Mouse (Mus musculus): ENCODE results near the gene Ints1.

- no peak for TF ChIP-seq MYOG (IDR thresholded peaks at IDR 0.05; ENCODE audit: control insufficient read depth in 1 of 3, insufficient read depth in 1 of 3, insufficient read length in 2 of 3, low read depth in 2 of 3)
- TF ChIP-seq MYOD1 (IDR thresholded peaks at IDR 0.05; ENCODE audit: control insufficient read depth in 1 of 3, insufficient read length in 2 of 3, low read depth in 2 of 3) = no peak
- no peak for TF ChIP-seq POLR2A (IDR thresholded peaks at IDR 0.05; ENCODE audit: insufficient read length, low read depth)
- TF ChIP-seq SRF (IDR thresholded peaks at IDR 0.05; ENCODE audit: control insufficient read depth, insufficient read length, low read depth) = no peak
- TF ChIP-seq MAX (IDR thresholded peaks at IDR 0.05; ENCODE audit: low read depth) = no peak
- no peak for TF ChIP-seq E2F4 (IDR thresholded peaks at IDR 0.05; ENCODE audit: insufficient read depth)
- TF ChIP-seq REST (IDR thresholded peaks at IDR 0.05; ENCODE audit: insufficient read depth, insufficient read length) = no peak
- TF ChIP-seq CEBPB (IDR thresholded peaks at IDR 0.05; ENCODE audit: insufficient read depth, poor library complexity, severe bottlenecking) = no peak
- no peak for TF ChIP-seq USF1 (IDR thresholded peaks at IDR 0.05; ENCODE audit: low read depth)
Measured at GRCm38 (mm10) chr5:139824531-139824930, 49.1 kb upstream of the Ints1 start.
